Mouse (Mus musculus): ENCODE measurements around the gene Iqcf3. TPM values are rescaled to one million over a fixed set of nuclear protein-coding genes. Genes with fewer than 3 reads are reported as not detected.

Gene Iqcf3
- polyA plus RNA-seq, 1 experiment, result not detected

GRCm38 (mm10) chr9:106473081-106473752 lies 88.2 kb downstream of the Iqcf3 start:
- peak in 1 of 2 experiments; percentile 2 for DNase-seq (ENCODE audit: extremely low spot score in 1 of 2, low spot score in 1 of 2)

GRCm38 (mm10) chr9:106472321-106472720 lies 89.1 kb downstream of the Iqcf3 start:
- no peak for DNase-seq (ENCODE audit: extremely low spot score in 1 of 2, low spot score in 1 of 2)

- peak in 1 of 2 experiments; percentile 50 for DNase-seq (ENCODE audit: extremely low spot score in 1 of 2, low spot score in 1 of 2)
Measured at GRCm38 (mm10) chr9:106471892-106472291, 89.5 kb downstream of the Iqcf3 start.

- DNase-seq (ENCODE audit: extremely low spot score in 1 of 2, low spot score in 1 of 2), result peak in 1 of 2 experiments; percentile 57
Measured at GRCm38 (mm10) chr9:106470991-106471750, 90.3 kb downstream of the Iqcf3 start.

- DNase-seq (ENCODE audit: extremely low spot score in 1 of 2, low spot score in 1 of 2), result no peak
Measured at GRCm38 (mm10) chr9:106469776-106470175, 91.7 kb downstream of the Iqcf3 start.

GRCm38 (mm10) chr9:106469317-106469716 lies 92.1 kb downstream of the Iqcf3 start:
- no peak for DNase-seq (ENCODE audit: extremely low spot score in 1 of 2, low spot score in 1 of 2)

GRCm38 (mm10) chr9:106467746-106468145 lies 93.7 kb downstream of the Iqcf3 start:
- DNase-seq (ENCODE audit: extremely low spot score in 1 of 2, low spot score in 1 of 2), result no peak

- DNase-seq (ENCODE audit: extremely low spot score in 1 of 2, low spot score in 1 of 2), result no peak
Measured at GRCm38 (mm10) chr9:106466721-106467120, 94.7 kb downstream of the Iqcf3 start.

- peak in 1 of 2 experiments; percentile 73 for DNase-seq (ENCODE audit: extremely low spot score in 1 of 2, low spot score in 1 of 2)
Measured at GRCm38 (mm10) chr9:106465571-106466200, 95.7 kb downstream of the Iqcf3 start, which contains the start of gene Gpr62. Gene Gpr62 (minus strand): TSS chr9:106465938.

- DNase-seq (ENCODE audit: extremely low spot score in 1 of 2, low spot score in 1 of 2), result peak in 1 of 2 experiments; percentile 66
Measured at GRCm38 (mm10) chr9:106464751-106465541, 96.5 kb downstream of the Iqcf3 start.

GRCm38 (mm10) chr9:106463122-106464063 lies 98.0 kb downstream of the Iqcf3 start:
- no peak for DNase-seq (ENCODE audit: extremely low spot score in 1 of 2, low spot score in 1 of 2)

- DNase-seq (ENCODE audit: extremely low spot score in 1 of 2, low spot score in 1 of 2), result no peak
Measured at GRCm38 (mm10) chr9:106462430-106462800, 99.0 kb downstream of the Iqcf3 start.

- no peak for DNase-seq (ENCODE audit: extremely low spot score in 1 of 2, low spot score in 1 of 2)
Measured at GRCm38 (mm10) chr9:106461641-106462429, 99.6 kb downstream of the Iqcf3 start.

- DNase-seq (ENCODE audit: extremely low spot score in 1 of 2, low spot score in 1 of 2), result no peak
Measured at GRCm38 (mm10) chr9:106461026-106461415, 100.4 kb downstream of the Iqcf3 start.

- no peak for DNase-seq (ENCODE audit: extremely low spot score in 1 of 2, low spot score in 1 of 2)
Measured at GRCm38 (mm10) chr9:106460401-106461025, 100.9 kb downstream of the Iqcf3 start.

GRCm38 (mm10) chr9:106459946-106460345 lies 101.5 kb downstream of the Iqcf3 start:
- DNase-seq (ENCODE audit: extremely low spot score in 1 of 2, low spot score in 1 of 2), result no peak

GRCm38 (mm10) chr9:106457920-106458319 lies 103.5 kb downstream of the Iqcf3 start:
- DNase-seq (ENCODE audit: extremely low spot score in 1 of 2, low spot score in 1 of 2), result no peak

- DNase-seq (ENCODE audit: extremely low spot score in 1 of 2, low spot score in 1 of 2), result no peak
Measured at GRCm38 (mm10) chr9:106457163-106457559, 104.3 kb downstream of the Iqcf3 start.
